Mouse (Mus musculus): ENCODE measurements at regions not wholly inside any gene's neighbourhood (a gene's known extent, or its start where the extent isn't known, plus 50 kb on each side); places are given as distances from the start of the nearest gene placed in this dataset.

GRCm38 (mm10) chr13:101625922-101626321 lies 142.1 kb downstream of the Pik3r1 start:
- H3K27me3 ChIP-seq = no peaks in the 10 kb centered on the region; the same call in 1 of the 2 replicates
- 34% methylated on average over 5 of the region's 5 CpGs for WGBS
- H3K36me3 ChIP-seq = no peaks in the 10 kb centered on the region
- ATAC-seq (ENCODE audit: insufficient number of reproducible peaks, insufficient read depth, low FRiP score, low TSS enrichment, low read depth) = no peak
- H3K4me2 ChIP-seq = no peak overlapping the region
- H3K9ac ChIP-seq (replicated peaks) = no peak overlapping the region
- H3K27ac ChIP-seq = no peak overlapping the region
- H3K4me1 ChIP-seq (replicated peaks) = 0 out of 2 replicates have a peak, but pooled peaks cover 8% of the 10 kb centered on the region
- H3K9me3 ChIP-seq = no peaks in the 10 kb centered on the region
- no peak overlapping the region for H3K4me3 ChIP-seq (replicated peaks)

DNA sequence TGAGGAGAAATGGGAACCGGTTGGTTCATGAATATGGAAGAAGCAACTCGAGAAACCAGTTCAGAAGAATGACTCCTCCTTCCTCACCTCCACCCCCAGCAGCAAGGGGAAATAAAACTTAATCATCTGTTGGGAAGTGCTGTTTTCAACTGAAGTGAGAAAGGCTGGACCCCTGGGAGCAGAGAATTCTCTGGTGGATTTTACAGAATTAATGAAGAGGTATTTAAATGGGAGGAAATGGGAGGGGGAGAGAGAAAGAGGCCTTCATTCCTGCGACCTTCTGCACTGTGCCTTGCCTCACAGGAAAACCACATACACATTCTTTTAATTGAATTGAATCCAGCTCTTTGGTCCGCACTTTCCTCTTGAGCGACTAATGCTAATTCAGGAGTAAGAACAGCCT lies 143.8 kb downstream of the Pik3r1 start:
- Histone ChIP-seq H3K4me1 (replicated peaks) (0 out of 2 replicates have a peak, but pooled peaks cover 8% of the 10 kb centered on the region), H3K4me2 (no peak overlapping the region), H3K36me3 (no peaks in the 10 kb centered on the region), H3K9ac (replicated peaks) (no peak overlapping the region), H3K27me3 (no peaks in the 10 kb centered on the region), H3K4me3 (replicated peaks) (no peak overlapping the region), H3K27ac (no peak overlapping the region), H3K9me3 (no peaks in the 10 kb centered on the region)
- ATAC-seq (ENCODE audit: insufficient number of reproducible peaks, insufficient read depth, low FRiP score, low TSS enrichment, low read depth) = no peak
- WGBS = 23% methylated on average over 5 of the region's 5 CpGs

DNA sequence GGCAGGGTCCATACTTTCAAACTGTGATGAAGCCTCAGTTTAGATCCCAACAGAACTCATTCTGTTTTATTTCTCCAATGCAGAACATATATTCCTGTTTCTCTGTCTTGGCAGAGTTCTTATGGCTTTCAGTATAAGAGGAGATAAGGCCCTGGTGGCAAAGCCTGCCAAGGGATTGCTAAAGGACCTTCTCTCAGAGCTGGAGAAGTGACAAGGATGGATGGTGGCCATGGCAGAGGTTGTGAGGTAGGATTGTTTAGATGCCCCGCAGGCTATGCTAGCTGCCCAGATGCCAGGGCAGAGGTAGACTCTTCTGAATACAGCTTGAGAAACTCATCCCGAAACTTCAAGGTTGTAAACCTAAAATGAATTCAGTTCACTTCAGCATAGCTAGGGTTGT lies 145.4 kb downstream of the Pik3r1 start:
- Histone ChIP-seq H3K27ac (no peak overlapping the region), H3K27me3 (no peaks in the 10 kb centered on the region), H3K4me3 (replicated peaks) (no peak overlapping the region), H3K9ac (replicated peaks) (no peak overlapping the region), H3K4me2 (no peak overlapping the region), H3K36me3 (no peaks in the 10 kb centered on the region), H3K9me3 (no peaks in the 10 kb centered on the region), H3K4me1 (replicated peaks) (0 out of 2 replicates have a peak, but pooled peaks cover 8% of the 10 kb centered on the region)
- no peak for ATAC-seq (ENCODE audit: insufficient number of reproducible peaks, insufficient read depth, low FRiP score, low TSS enrichment, low read depth)
- 95% methylated on average over 2 of the region's 2 CpGs for WGBS

- ATAC-seq (ENCODE audit: insufficient number of reproducible peaks, insufficient read depth, low FRiP score, low TSS enrichment, low read depth) = no peak
- 85% methylated on average over 3 of the region's 3 CpGs for WGBS
These were observed 147.4 kb downstream of the Pik3r1 start for GRCm38 (mm10) chr13:101620660-101621059.

GRCm38 (mm10) chr13:101619154-101619553 lies 148.9 kb downstream of the Pik3r1 start:
- no peak for ATAC-seq (ENCODE audit: insufficient number of reproducible peaks, insufficient read depth, low FRiP score, low TSS enrichment, low read depth)
- H3K36me3 ChIP-seq = no peaks in the 10 kb centered on the region
- no peak overlapping the region for H3K4me3 ChIP-seq (replicated peaks)
- no peak overlapping the region for H3K9ac ChIP-seq (replicated peaks)
- WGBS = 74% methylated on average over 1 of the region's 1 CpGs
- H3K9me3 ChIP-seq = no peaks in the 10 kb centered on the region
- H3K4me1 ChIP-seq (replicated peaks) = no peaks in the 10 kb centered on the region
- no peaks in the 10 kb centered on the region for H3K27me3 ChIP-seq
- H3K27ac ChIP-seq = no peak overlapping the region
- no peak overlapping the region for H3K4me2 ChIP-seq

More at GRCm38 (mm10) chr13:101620660-101621059, 147.4 kb downstream of the Pik3r1 start:
- no peak overlapping the region for H3K4me2 ChIP-seq
- H3K9ac ChIP-seq (replicated peaks) = no peak overlapping the region
- no peak overlapping the region for H3K27ac ChIP-seq
- no peaks in the 10 kb centered on the region for H3K36me3 ChIP-seq
- 0 out of 2 replicates have a peak, but pooled peaks cover 8% of the 10 kb centered on the region for H3K4me1 ChIP-seq (replicated peaks)
- no peaks in the 10 kb centered on the region for H3K9me3 ChIP-seq
- no peaks in the 10 kb centered on the region for H3K27me3 ChIP-seq
- H3K4me3 ChIP-seq (replicated peaks) = no peak overlapping the region

DNA sequence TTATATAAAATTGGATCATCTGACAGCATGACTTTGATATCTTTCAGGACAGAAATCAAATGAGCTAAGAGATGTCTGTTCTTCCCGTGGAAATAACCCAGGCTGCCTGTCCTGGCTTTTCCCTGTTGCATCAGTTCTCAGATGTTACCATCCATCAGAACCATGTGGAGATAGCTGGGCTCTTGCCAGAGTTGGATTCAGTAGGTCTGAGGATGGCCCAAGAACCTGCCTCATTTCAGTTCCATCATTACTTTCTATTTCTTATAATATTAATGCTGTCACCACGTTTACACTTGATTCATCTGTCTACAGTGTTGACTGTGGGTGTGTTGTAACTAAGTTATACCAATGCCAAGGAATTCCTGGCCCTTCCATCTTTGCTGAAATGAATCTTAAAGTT lies 155.2 kb downstream of the Pik3r1 start:
- no peak for ATAC-seq (ENCODE audit: insufficient number of reproducible peaks, insufficient read depth, low FRiP score, low TSS enrichment, low read depth)
- no peaks in the 10 kb centered on the region for H3K9me3 ChIP-seq
- H3K4me2 ChIP-seq = no peak overlapping the region
- no peaks in the 10 kb centered on the region for H3K27me3 ChIP-seq
- H3K27ac ChIP-seq = no peak overlapping the region
- no peak overlapping the region for H3K4me3 ChIP-seq (replicated peaks)
- no peak overlapping the region for H3K9ac ChIP-seq (replicated peaks)
- 77% methylated on average over 2 of the region's 2 CpGs for WGBS
- H3K4me1 ChIP-seq (replicated peaks) = no peaks in the 10 kb centered on the region
- H3K36me3 ChIP-seq = no peaks in the 10 kb centered on the region

DNA sequence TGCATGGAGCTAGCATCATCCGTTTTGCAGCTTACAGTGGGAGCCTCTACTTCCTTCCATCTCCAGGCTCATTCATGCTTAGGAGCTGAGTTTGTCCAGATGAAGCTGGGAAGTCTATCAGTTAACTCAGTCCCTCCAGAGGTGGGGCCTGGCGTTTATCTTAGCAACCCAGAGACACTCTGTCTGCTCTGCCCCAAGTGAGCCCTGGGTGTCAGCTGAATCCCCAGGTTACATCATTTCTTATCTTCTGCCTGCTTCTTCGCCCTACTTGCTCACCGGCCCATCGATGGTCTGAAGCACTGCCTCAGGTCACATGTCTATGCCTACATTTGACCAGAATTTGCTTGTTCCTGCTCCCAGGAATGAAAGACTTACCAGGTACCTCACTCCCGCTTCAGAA lies 156.3 kb downstream of the Pik3r1 start:
- H3K4me2 ChIP-seq = no peak overlapping the region
- H3K4me3 ChIP-seq (replicated peaks) = no peak overlapping the region
- H3K27me3 ChIP-seq = no peaks in the 10 kb centered on the region
- no peak overlapping the region for H3K27ac ChIP-seq
- no peaks in the 10 kb centered on the region for H3K36me3 ChIP-seq
- no peaks in the 10 kb centered on the region; the same call in 1 of the 2 replicates for H3K4me1 ChIP-seq (replicated peaks)
- no peaks in the 10 kb centered on the region for H3K9me3 ChIP-seq
- 85% methylated on average over 6 of the region's 6 CpGs for WGBS
- H3K9ac ChIP-seq (replicated peaks) = no peak overlapping the region
- ATAC-seq (ENCODE audit: insufficient number of reproducible peaks, insufficient read depth, low FRiP score, low TSS enrichment, low read depth) = no peak

GRCm38 (mm10) chr13:101606184-101606730 lies 161.8 kb downstream of the Pik3r1 start:
- H3K27ac ChIP-seq = no peak overlapping the region
- no peaks in the 10 kb centered on the region for H3K36me3 ChIP-seq
- H3K4me3 ChIP-seq (replicated peaks) = no peak overlapping the region
- H3K4me1 ChIP-seq (replicated peaks) = no peaks in the 10 kb centered on the region; the same call in 1 of the 2 replicates
- H3K9me3 ChIP-seq = no peaks in the 10 kb centered on the region
- H3K9ac ChIP-seq (replicated peaks) = no peak overlapping the region
- no peak for ATAC-seq (ENCODE audit: insufficient number of reproducible peaks, insufficient read depth, low FRiP score, low TSS enrichment, low read depth)
- H3K4me2 ChIP-seq = no peak overlapping the region
- no peaks in the 10 kb centered on the region; the same call in 1 of the 2 replicates for H3K27me3 ChIP-seq
- 76% methylated on average over 1 of the region's 1 CpGs for WGBS

DNA sequence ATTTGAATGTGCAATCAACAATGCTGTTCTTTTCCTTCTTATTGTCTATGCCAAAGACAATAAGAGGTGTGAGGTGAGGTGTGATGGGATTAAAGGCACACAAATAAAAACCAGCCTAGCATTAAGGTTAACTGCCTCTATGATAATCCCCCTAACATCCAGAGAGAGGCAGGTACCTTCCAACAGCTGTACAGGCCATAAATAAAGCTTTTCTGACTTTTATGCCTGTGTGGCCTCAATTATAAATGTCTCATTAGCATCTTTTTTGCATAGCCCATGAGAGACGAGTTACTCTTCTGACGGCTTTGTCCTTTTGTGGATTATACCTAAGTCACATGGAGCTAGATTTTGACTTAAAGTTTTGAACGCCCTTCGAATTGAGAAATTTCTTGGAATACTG lies 162.3 kb downstream of the Pik3r1 start:
- Histone ChIP-seq H3K4me1 (replicated peaks) (no peaks in the 10 kb centered on the region; the same call in 1 of the 2 replicates), H3K4me2 (no peak overlapping the region), H3K36me3 (no peaks in the 10 kb centered on the region), H3K27ac (no peak overlapping the region), H3K9ac (replicated peaks) (no peak overlapping the region), H3K27me3 (no peaks in the 10 kb centered on the region; the same call in 1 of the 2 replicates), H3K4me3 (replicated peaks) (no peak overlapping the region), H3K9me3 (no peaks in the 10 kb centered on the region)
- WGBS = 80% methylated on average over 4 of the region's 4 CpGs
- no peak for ATAC-seq (ENCODE audit: insufficient number of reproducible peaks, insufficient read depth, low FRiP score, low TSS enrichment, low read depth)

- WGBS = 68% methylated on average over 4 of the region's 4 CpGs
- Histone ChIP-seq H3K9me3 (no peaks in the 10 kb centered on the region), H3K27ac (no peak overlapping the region), H3K9ac (replicated peaks) (no peak overlapping the region), H3K27me3 (no peaks in the 10 kb centered on the region; the same call in 1 of the 2 replicates), H3K4me3 (replicated peaks) (no peak overlapping the region), H3K4me1 (replicated peaks) (no peaks in the 10 kb centered on the region; the same call in 1 of the 2 replicates), H3K36me3 (no peaks in the 10 kb centered on the region), H3K4me2 (no peak overlapping the region)
- ATAC-seq (ENCODE audit: insufficient number of reproducible peaks, insufficient read depth, low FRiP score, low TSS enrichment, low read depth) = no peak
These were observed 163.0 kb downstream of the Pik3r1 start for GRCm38 (mm10) chr13:101605051-101605450.

DNA sequence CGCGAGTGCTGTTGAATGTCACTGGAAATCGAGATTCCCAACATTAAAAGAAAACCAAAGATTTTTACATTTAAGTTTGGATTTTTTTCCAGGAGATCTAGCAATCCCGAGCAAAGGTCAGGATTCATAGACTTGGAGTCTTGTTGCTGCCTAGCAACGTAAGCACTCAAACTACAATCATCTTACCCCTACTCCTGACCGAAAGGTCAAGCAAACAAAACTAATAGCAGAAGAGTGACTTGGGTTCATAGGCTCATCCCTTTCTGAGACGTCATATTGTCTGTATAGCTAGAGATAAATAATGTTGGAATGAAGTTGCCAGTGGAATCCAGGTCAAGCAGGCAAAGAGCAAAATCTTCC lies 169.9 kb downstream of the Pik3r1 start:
- H3K4me2 ChIP-seq = no peak overlapping the region
- H3K4me1 ChIP-seq (replicated peaks) = peaks cover 6% of the 10 kb centered on the region
- no peak overlapping the region for H3K4me3 ChIP-seq (replicated peaks)
- no peaks in the 10 kb centered on the region for H3K27me3 ChIP-seq
- no peak for ATAC-seq (ENCODE audit: insufficient number of reproducible peaks, insufficient read depth, low FRiP score, low TSS enrichment, low read depth)
- no peaks in the 10 kb centered on the region for H3K36me3 ChIP-seq
- no peak overlapping the region for H3K27ac ChIP-seq
- H3K9ac ChIP-seq (replicated peaks) = no peak overlapping the region
- WGBS = 86% methylated on average over 7 of the region's 7 CpGs
- no peaks in the 10 kb centered on the region for H3K9me3 ChIP-seq
